24 mouse cellular contexts compared by ENCODE assay signal in the genomic region with DNA sequence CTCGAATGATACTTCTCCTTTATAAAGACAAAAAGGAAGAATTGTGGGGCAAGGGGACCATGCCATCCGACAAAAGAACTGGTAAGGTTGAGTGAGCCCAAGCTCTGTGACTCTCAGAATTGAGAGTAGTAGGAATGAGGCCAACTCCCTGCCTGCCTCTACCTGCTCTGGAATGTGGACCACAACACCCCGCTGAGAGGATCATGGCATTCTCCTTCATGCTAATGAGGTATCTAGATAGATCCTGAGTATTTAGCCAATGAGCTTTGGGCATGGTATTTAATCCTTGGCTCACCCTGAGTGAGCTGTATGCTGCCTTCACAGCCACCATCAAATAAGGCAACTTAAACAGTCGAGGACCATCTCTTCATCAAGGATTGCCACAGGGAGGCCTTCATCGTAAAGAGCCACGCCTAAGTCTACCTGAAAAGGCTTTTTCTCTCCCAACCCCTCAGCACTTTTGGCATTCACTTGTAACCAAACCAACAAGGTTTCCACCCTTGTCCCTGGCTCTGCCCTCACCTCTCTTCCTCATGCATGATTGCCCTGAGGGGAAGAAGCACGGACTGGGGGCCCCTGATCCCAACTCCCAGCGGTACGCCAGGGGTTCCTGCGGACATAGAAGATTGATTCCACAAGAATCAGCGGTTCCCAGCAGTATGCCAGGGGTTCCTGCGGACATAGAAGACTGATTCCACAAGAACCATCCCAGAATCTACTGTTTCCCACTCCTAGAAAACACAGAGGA.
DNase-seq lines count a peak whose midpoint lies in the region; ATAC-seq and TF ChIP-seq lines count a peak whose summit lies in the region.
"Had no signal": no experiment of that assay in that cellular context is flagged by ENCODE, and none has a peak within 500 bp of the region (broad histone marks: within the 10 kb centered on the region; RNA-seq: fewer than 3 reads in every experiment).

No protein-coding gene starts in this region.

- H3K9ac ChIP-seq in heart, postnatal 0 days (replicated peaks; ENCODE audit: low read depth, low read length), result no peak overlapping the region
- no peak overlapping the region for H3K9ac ChIP-seq in heart, embryonic 11.5 days (ENCODE audit: low read depth, low read length)
- no peak overlapping the region for H3K9ac ChIP-seq in stomach, postnatal 0 days (ENCODE audit: low read length)
- H3K9ac ChIP-seq: forebrain, postnatal 0 days; hindbrain, embryonic 13.5 days; limb, embryonic 15.5 days; liver, embryonic 14.5 days; lung, embryonic 14.5 days; midbrain, embryonic 13.5 days had no signal

- peaks cover 17% of the 10 kb centered on the region for H3K4me1 ChIP-seq in heart, postnatal 0 days (ENCODE audit: control insufficient read depth, insufficient read depth)
- H3K4me1 ChIP-seq in heart, embryonic 11.5 days (ENCODE audit: control insufficient read depth, insufficient read depth, low read length), result 0 out of 2 replicates have a peak, but pooled peaks cover 4% of the 10 kb centered on the region
- no peaks in the 10 kb centered on the region; the same call in 1 of the 2 replicates for H3K4me1 ChIP-seq in stomach, postnatal 0 days (replicated peaks; ENCODE audit: control insufficient read depth, insufficient read depth)
- H3K4me1 ChIP-seq: hindbrain, embryonic 13.5 days; megakaryocyte, embryonic 14.5 days; midbrain, embryonic 13.5 days had no signal

- ATAC-seq in heart, postnatal 0 days (ENCODE audit: insufficient read depth, low read depth), result no peak
- no peak for ATAC-seq in heart, embryonic 11.5 days (replicated peaks; ENCODE audit: insufficient number of reproducible peaks, low FRiP score, low TSS enrichment)
- no peak for ATAC-seq in stomach, postnatal 0 days (ENCODE audit: low FRiP score, low TSS enrichment)
- ATAC-seq: forebrain, postnatal 0 days; midbrain, embryonic 13.5 days had no signal

- no peaks in the 10 kb centered on the region for H3K9me3 ChIP-seq in heart, postnatal 0 days (replicated peaks; ENCODE audit: control insufficient read depth, low read length)
- H3K9me3 ChIP-seq in heart, embryonic 11.5 days (replicated peaks; ENCODE audit: control insufficient read depth, low read length), result no peaks in the 10 kb centered on the region
- H3K9me3 ChIP-seq in stomach, postnatal 0 days (ENCODE audit: control insufficient read depth, low read length), result no peaks in the 10 kb centered on the region
- H3K9me3 ChIP-seq: hindbrain, embryonic 13.5 days; limb, embryonic 15.5 days; megakaryocyte, embryonic 14.5 days; midbrain, embryonic 13.5 days had no signal

- no peak for TF ChIP-seq EP300 in heart, postnatal 0 days (IDR thresholded peaks at IDR 0.05; ENCODE audit: low read depth)
- TF ChIP-seq EP300 in stomach, postnatal 0 days (optimal IDR thresholded peaks at IDR 0.05), result no peak

- no peaks in the 10 kb centered on the region for H3K27me3 ChIP-seq in heart, postnatal 0 days (ENCODE audit: control insufficient read depth, insufficient read depth, low read length)
- H3K27me3 ChIP-seq in heart, embryonic 11.5 days (ENCODE audit: control insufficient read depth, insufficient read depth, low read length), result no peaks in the 10 kb centered on the region
- no peaks in the 10 kb centered on the region for H3K27me3 ChIP-seq in stomach, postnatal 0 days (ENCODE audit: control insufficient read depth, insufficient read depth, low read length)
- H3K27me3 ChIP-seq: CH12.LX; hindbrain, embryonic 13.5 days; limb, embryonic 15.5 days; megakaryocyte, embryonic 14.5 days; midbrain, embryonic 13.5 days had no signal

- H3K4me3 ChIP-seq in heart, postnatal 0 days (ENCODE audit: low read depth, low read length), result no peak overlapping the region
- H3K4me3 ChIP-seq in heart, embryonic 11.5 days (ENCODE audit: low read depth, low read length), result no peak overlapping the region
- H3K4me3 ChIP-seq in stomach, postnatal 0 days (ENCODE audit: low read depth, low read length), result no peak overlapping the region
- no peak overlapping the region for H3K4me3 ChIP-seq in gastrocnemius, adult 2 months
- H3K4me3 ChIP-seq: hindbrain, embryonic 13.5 days; limb, embryonic 15.5 days; megakaryocyte, embryonic 14.5 days; midbrain, embryonic 13.5 days had no signal

- whole genome bisulfite sequencing in heart, postnatal 0 days, result 87% methylated on average over 12 of the region's 12 CpGs
- 85% methylated on average over 12 of the region's 12 CpGs for WGBS in heart, embryonic 11.5 days (ENCODE audit: insufficient replicate concordance)
- WGBS in stomach, postnatal 0 days, result 87% methylated on average over 12 of the region's 12 CpGs

- DNase-seq in heart, adult 11 months, result peak; percentile 58
- DNase-seq in heart, postnatal 10 days, result no peak
- no peak for DNase-seq in heart, postnatal 0 days (ENCODE audit: low spot score)
- peak; percentile 22 for DNase-seq in cerebellum, adult 9-11 months
- DNase-seq in stomach, postnatal 0 days (ENCODE audit: low spot score), result no peak
- DNase-seq in gastrocnemius, adult 2 months, result no peak
- DNase-seq in urinary bladder, postnatal 10 days (ENCODE audit: low spot score), result no peak
- DNase-seq: adrenal gland, adult 8-10 months; B cell, adult 2 months; forebrain, postnatal 0 days; gastrocnemius, postnatal 36 days; kidney, adult 11 months; kidney, postnatal 4 days; lung, embryonic 14.5 days; lung, postnatal 36 days; right cerebral cortex, postnatal 14 days; spleen, adult 18-20 months had no signal

- H3K27ac ChIP-seq in heart, postnatal 0 days (ENCODE audit: low read depth), result peak overlapping the region; percentile 81
- H3K27ac ChIP-seq in heart, embryonic 11.5 days (ENCODE audit: low read depth, low read length), result no peak overlapping the region
- H3K27ac ChIP-seq in stomach, postnatal 0 days (replicated peaks), result 0 out of 2 replicates have a peak overlapping the region, but pooled peaks have one; percentile 14
- no peak overlapping the region for H3K27ac ChIP-seq in gastrocnemius, adult 2 months
- H3K27ac ChIP-seq: hindbrain, embryonic 13.5 days; limb, embryonic 15.5 days; liver, embryonic 14.5 days; midbrain, embryonic 13.5 days had no signal

- TF ChIP-seq CTCF in heart, postnatal 0 days (IDR thresholded peaks at IDR 0.05; ENCODE audit: low read depth), result no peak
- no peak for TF ChIP-seq CTCF in stomach, postnatal 0 days (IDR thresholded peaks at IDR 0.05; ENCODE audit: low read depth)
- no peak for TF ChIP-seq CTCF in gastrocnemius, adult 2 months (IDR thresholded peaks at IDR 0.05)

- intact Hi-C loops in heart, postnatal 10 days (cut with DNase I), result no loop called here
- intact Hi-C loops in gastrocnemius, adult 2 months (cut with DNase I), result no loop called here

- no peaks in the 10 kb centered on the region for H3K36me3 ChIP-seq in heart, postnatal 0 days (replicated peaks; ENCODE audit: control insufficient read depth, insufficient read depth, low read length)
- H3K36me3 ChIP-seq in heart, embryonic 11.5 days (ENCODE audit: control insufficient read depth, insufficient read depth, low read length), result no peaks in the 10 kb centered on the region
- no peaks in the 10 kb centered on the region for H3K36me3 ChIP-seq in stomach, postnatal 0 days (ENCODE audit: control insufficient read depth, insufficient read depth, low read length)
- H3K36me3 ChIP-seq: hindbrain, embryonic 13.5 days; limb, embryonic 15.5 days; midbrain, embryonic 13.5 days had no signal

- H3K4me2 ChIP-seq in heart, postnatal 0 days (ENCODE audit: low read depth, low read length), result no peak overlapping the region
- no peak overlapping the region for H3K4me2 ChIP-seq in heart, embryonic 11.5 days
- no peak overlapping the region for H3K4me2 ChIP-seq in stomach, postnatal 0 days (replicated peaks; ENCODE audit: low read depth)
- H3K4me2 ChIP-seq: hindbrain, embryonic 13.5 days; limb, embryonic 15.5 days; lung, embryonic 14.5 days; midbrain, embryonic 13.5 days had no signal

Comparison
In these comparisons a context has a peak if more than half of its experiments do, and no peak if none do; other contexts are left out.
1. DNase-seq: peak in heart, adult 11 months (single experiment) and cerebellum, adult 9-11 months (single experiment); none in heart, postnatal 10 days (0 of 2), heart, postnatal 0 days (single experiment), stomach, postnatal 0 days (single experiment), gastrocnemius, adult 2 months (single experiment) and urinary bladder, postnatal 10 days (single experiment).
2. H3K27ac ChIP-seq: peak in heart, postnatal 0 days (single experiment) and stomach, postnatal 0 days (single experiment); none in heart, embryonic 11.5 days (single experiment) and gastrocnemius, adult 2 months (single experiment).